Mouse (Mus musculus) heart, adult 2 months (tissue): Measurements from ENCODE around the gene Cdk4. TPM values are rescaled to one million over a fixed set of nuclear protein-coding genes. Genes with fewer than 3 reads are reported as not detected.

Experiments used
- DNase-seq, 2 experiments: peaks; one replicate each; pipeline ENCODE4 v3.0.0; 2021
- H3K27ac ChIP-seq: fragments of 200-600 bp; 2 replicates; pipeline ENCODE4 v1.8.1; 2022
- H3K27me3 ChIP-seq: fragments of 200-500 bp; 2 replicates; pipeline ENCODE4 v1.6.1; 2012; ENCODE audit warnings: mild to moderate bottlenecking, low read length, inconsistent platforms, mixed read lengths; ENCODE audit not compliant: control insufficient read depth, insufficient read depth
- H3K36me3 ChIP-seq: fragments of 200-500 bp; 2 replicates; pipeline ENCODE4 v1.6.1; 2012; ENCODE audit warnings: low read length, inconsistent platforms; ENCODE audit not compliant: control insufficient read depth, insufficient read depth
- H3K4me1 ChIP-seq: fragments of 200-500 bp; 2 replicates; pipeline ENCODE4 v1.6.1; 2011; ENCODE audit warnings: low read length; ENCODE audit not compliant: control insufficient read depth, insufficient read depth
- H3K4me3 ChIP-seq: fragments of 200-600 bp; 2 replicates; pipeline ENCODE4 v1.8.1; 2022
- H3K79me2 ChIP-seq: fragments of 200-500 bp; replicated peaks from 2 replicates; pipeline ENCODE4 v1.6.1; 2012; ENCODE audit warnings: mild to moderate bottlenecking, inconsistent platforms, low read length, moderate library complexity, mixed read lengths; ENCODE audit not compliant: control insufficient read depth, insufficient read depth
- H3K9ac ChIP-seq: fragments of 200-500 bp; 2 replicates; pipeline ENCODE4 v1.6.1; 2012; ENCODE audit warnings: low read depth, mild to moderate bottlenecking, control low read depth, inconsistent platforms, low read length, mixed read lengths
- CTCF ChIP-seq: fragments of 200-600 bp; IDR thresholded peaks from 2 replicates; pipeline ENCODE4 v1.8.1; 2022; ENCODE audit warnings: antibody characterized with exemption, mild to moderate bottlenecking, moderate library complexity
- EP300 ChIP-seq: fragments of 200-500 bp; IDR thresholded peaks from 2 replicates; pipeline ENCODE4 v1.6.1; 2011; ENCODE audit warnings: low read depth, low read length, control low read depth; ENCODE audit not compliant: insufficient read depth
- POLR2A ChIP-seq: fragments of 200-500 bp; IDR thresholded peaks from 2 replicates; pipeline ENCODE4 v1.6.1; 2011; ENCODE audit warnings: mild to moderate bottlenecking, low read depth, low read length, control low read depth; ENCODE audit not compliant: insufficient read depth
- WGBS: fragments of 180-500 bp; shearing (Covaris S2); methylation state at CpG from one replicate; pipeline ENCODE4 v1.1.7; 2018; 5-methylcytosine and 5-hydroxymethylcytosine counted together
- intact Hi-C: fragments of 180-260 bp; cut with DNase I; formaldehyde crosslinking; loops from one replicate; pipeline ENCODE4 v1.15.1; 2025
- polyA plus RNA-seq: library from polyadenylated mRNA; depleted of rRNA; stranded (reverse); fragments of >200 nt; gene quantifications from 2 replicates; pipeline ENCODE4 v1.2.3, GENCODE M21; 2012
- total RNA-seq, 2 experiments: library from RNA; stranded (reverse); gene quantifications; 2 replicates each; pipeline ENCODE4 v1.2.3; 2021

Gene Cdk4
- total and polyA plus RNA-seq, 3 experiments: 77.8 to 110 (median 83.0) TPM

- no peak overlapping the region for H3K4me3 ChIP-seq
- DNase-seq: no peak
These were observed 30.0 kb upstream of the Cdk4 start for GRCm38 (mm10) chr10:127033301-127033741.

GRCm38 (mm10) chr10:127036273-127036672 lies 27.1 kb upstream of the Cdk4 start:
- H3K4me3 ChIP-seq: no peak overlapping the region
- 78% methylated on average over 12 of the region's 12 CpGs for WGBS
- intact Hi-C loops: no loop called here
- no peak overlapping the region for H3K27ac ChIP-seq
- H3K79me2 ChIP-seq: no peaks in the 10 kb centered on the region
- no peak for TF ChIP-seq POLR2A
- TF ChIP-seq CTCF: no peak
- no peak for TF ChIP-seq EP300
- DNase-seq: no peak
- H3K9ac ChIP-seq: no peak overlapping the region
- H3K4me1 ChIP-seq: no peaks in the 10 kb centered on the region
- H3K36me3 ChIP-seq: no peaks in the 10 kb centered on the region
- H3K27me3 ChIP-seq: 0 out of 2 replicates have a peak, but pooled peaks cover 2% of the 10 kb centered on the region

More at GRCm38 (mm10) chr10:127033301-127033741, 30.0 kb upstream of the Cdk4 start:
- no peaks in the 10 kb centered on the region for H3K27me3 ChIP-seq
- H3K9ac ChIP-seq: no peak overlapping the region
- no peaks in the 10 kb centered on the region for H3K4me1 ChIP-seq
- TF ChIP-seq POLR2A (no peak), CTCF (no peak), EP300 (no peak)
- no peaks in the 10 kb centered on the region for H3K36me3 ChIP-seq
- intact Hi-C loops: no loop called here
- H3K79me2 ChIP-seq: no peaks in the 10 kb centered on the region
- H3K27ac ChIP-seq: no peak overlapping the region
- 78% methylated on average over 8 of the region's 8 CpGs for WGBS

GRCm38 (mm10) chr10:127037641-127038040 lies 25.7 kb upstream of the Cdk4 start:
- Histone ChIP-seq H3K27ac (no peak overlapping the region), H3K9ac (no peak overlapping the region), H3K79me2 (no peaks in the 10 kb centered on the region), H3K27me3 (0 out of 2 replicates have a peak, but pooled peaks cover 2% of the 10 kb centered on the region), H3K4me1 (no peaks in the 10 kb centered on the region), H3K4me3 (no peak overlapping the region), H3K36me3 (no peaks in the 10 kb centered on the region)
- WGBS: 74% methylated on average over 12 of the region's 12 CpGs
- TF ChIP-seq CTCF (no peak), POLR2A (no peak), EP300 (no peak)
- intact Hi-C loops: no loop called here
- no peak for DNase-seq

GRCm38 (mm10) chr10:127040569-127041214 lies 22.6 kb upstream of the Cdk4 start:
- 3% methylated on average over 20 of the region's 20 CpGs for WGBS
- Histone ChIP-seq H3K36me3 (no peaks in the 10 kb centered on the region), H3K9ac (peak overlapping the region; percentile 60), H3K4me3 (peak overlapping the region; percentile 83), H3K4me1 (no peaks in the 10 kb centered on the region), H3K27me3 (0 out of 2 replicates have a peak, but pooled peaks cover 2% of the 10 kb centered on the region), H3K27ac (peak overlapping the region; percentile 32), H3K79me2 (no peaks in the 10 kb centered on the region)
- intact Hi-C loops: no loop called here
- TF ChIP-seq EP300: no peak
- no peak for TF ChIP-seq POLR2A
- no peak for TF ChIP-seq CTCF
- no peak for DNase-seq

GRCm38 (mm10) chr10:127041274-127041766 lies 22.0 kb upstream of the Cdk4 start, which contains the start of the genes Mettl1 and Eef1akmt3:
Gene Mettl1 (plus strand): TSS chr10:127041414.
Gene Eef1akmt3 (minus strand): TSS chr10:127041513.
- H3K27me3 ChIP-seq: 0 out of 2 replicates have a peak, but pooled peaks cover 2% of the 10 kb centered on the region
- DNase-seq: no peak
- no peaks in the 10 kb centered on the region for H3K79me2 ChIP-seq
- no peaks in the 10 kb centered on the region for H3K4me1 ChIP-seq
- peak within 1 kb of the TSS; percentile 83 for H3K4me3 ChIP-seq
- peak within 1 kb of the TSS; percentile 60 for H3K9ac ChIP-seq
- WGBS: under 1% methylated on average over 28 of the region's 28 CpGs
- H3K36me3 ChIP-seq: no peaks in the 10 kb centered on the region
- H3K27ac ChIP-seq: peak within 1 kb of the TSS; percentile 51
- TF ChIP-seq POLR2A (no peak), EP300 (no peak), CTCF (no peak)
- intact Hi-C loops: no loop called here

GRCm38 (mm10) chr10:127041774-127042338 lies 21.5 kb upstream of the Cdk4 start:
- H3K9ac ChIP-seq: peak overlapping the region; percentile 60
- no peaks in the 10 kb centered on the region for H3K79me2 ChIP-seq
- no peaks in the 10 kb centered on the region for H3K36me3 ChIP-seq
- H3K4me3 ChIP-seq: peak overlapping the region; percentile 83
- DNase-seq: peak; percentile 90 to 92
- TF ChIP-seq EP300 (no peak), POLR2A (no peak), CTCF (peak; percentile 34)
- no peaks in the 10 kb centered on the region for H3K4me1 ChIP-seq
- peak overlapping the region; percentile 51 for H3K27ac ChIP-seq
- intact Hi-C loops: no loop called here
- WGBS: under 1% methylated on average over 44 of the region's 44 CpGs
- 0 out of 2 replicates have a peak, but pooled peaks cover 2% of the 10 kb centered on the region for H3K27me3 ChIP-seq
